Mouse (Mus musculus): ENCODE data around the gene Atp2c1.

DNA sequence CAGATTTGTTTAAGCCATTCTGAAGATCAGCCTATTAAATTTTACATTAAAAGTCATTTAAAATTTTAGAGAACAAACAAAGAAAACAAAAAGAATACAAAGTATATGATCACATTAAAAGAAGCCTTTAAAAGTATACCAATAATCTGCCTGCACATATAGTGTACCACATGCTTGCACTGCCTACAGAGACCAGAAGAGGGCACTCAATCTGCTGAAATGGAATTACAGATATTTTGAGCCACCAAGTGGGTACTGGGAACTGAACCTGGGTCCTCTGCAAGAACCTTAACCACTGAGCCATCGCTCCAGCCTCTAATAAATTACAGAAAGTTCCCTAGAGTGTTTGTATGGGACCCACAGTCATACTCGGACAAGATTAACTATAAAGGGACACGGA lies 59.3 kb downstream of the Atp2c1 start:
- TF ChIP-seq POLR2A (IDR thresholded peaks at IDR 0.05; ENCODE audit: insufficient read depth, low read depth, low read length) (no peak), CTCF (IDR thresholded peaks at IDR 0.05) (peak; percentile 72)

Data from heart, adult 2 months (tissue).